26 mouse cellular contexts compared by ENCODE assay signal in genomic region chr17:15776349-15776748, GRCm38 (mm10). TPM values are rescaled to one million over a fixed set of nuclear protein-coding genes. Genes with fewer than 3 reads are reported as not detected.
DNase-seq lines count a peak whose midpoint lies in the region; ATAC-seq lines count a peak whose summit lies in the region.
"Had no signal": no experiment of that assay in that cellular context is flagged by ENCODE, and none has a peak within 500 bp of the region (broad histone marks: within the 10 kb centered on the region; RNA-seq: fewer than 3 reads in every experiment).

No protein-coding gene starts in this region.

- H3K27me3 ChIP-seq in embryonic facial prominence, embryonic 11.5 days (ENCODE audit: control insufficient read depth, insufficient read depth, low read length): no peaks in the 10 kb centered on the region
- no peaks in the 10 kb centered on the region for H3K27me3 ChIP-seq in embryonic facial prominence, embryonic 10.5 days (replicated peaks; ENCODE audit: low read depth, poor library complexity, severe bottlenecking)
- H3K27me3 ChIP-seq in midbrain, embryonic 16.5 days (ENCODE audit: control insufficient read depth, insufficient read depth, low read depth, low read length): no peaks in the 10 kb centered on the region
- H3K27me3 ChIP-seq in midbrain, embryonic 11.5 days (ENCODE audit: control insufficient read depth, insufficient read depth, low read length): no peaks in the 10 kb centered on the region
- no peaks in the 10 kb centered on the region for H3K27me3 ChIP-seq in forebrain, embryonic 12.5 days
- H3K27me3 ChIP-seq: embryonic facial prominence, embryonic 13.5 days; forebrain, embryonic 13.5 days; heart, embryonic 13.5 days had no signal

- H3K9me3 ChIP-seq in embryonic facial prominence, embryonic 11.5 days (replicated peaks; ENCODE audit: control insufficient read depth, low read length): no peaks in the 10 kb centered on the region
- H3K9me3 ChIP-seq in embryonic facial prominence, embryonic 10.5 days: no peaks in the 10 kb centered on the region
- no peaks in the 10 kb centered on the region for H3K9me3 ChIP-seq in midbrain, embryonic 16.5 days (replicated peaks; ENCODE audit: control insufficient read depth, low read length, poor library complexity, severe bottlenecking)
- H3K9me3 ChIP-seq in midbrain, embryonic 11.5 days (ENCODE audit: control insufficient read depth, low read length): no peaks in the 10 kb centered on the region
- no peaks in the 10 kb centered on the region for H3K9me3 ChIP-seq in forebrain, embryonic 12.5 days
- H3K9me3 ChIP-seq: embryonic facial prominence, embryonic 13.5 days; forebrain, embryonic 13.5 days; heart, embryonic 10.5 days; heart, embryonic 13.5 days had no signal

- 82% methylated on average over 5 of the region's 5 CpGs for WGBS in embryonic facial prominence, embryonic 11.5 days
- WGBS in embryonic facial prominence, embryonic 10.5 days: 81% methylated on average over 5 of the region's 5 CpGs
- WGBS in midbrain, embryonic 16.5 days: 78% methylated on average over 5 of the region's 5 CpGs
- WGBS in midbrain, embryonic 11.5 days: 76% methylated on average over 5 of the region's 5 CpGs
- WGBS in forebrain, embryonic 12.5 days: 88% methylated on average over 5 of the region's 5 CpGs

- H3K27ac ChIP-seq in embryonic facial prominence, embryonic 11.5 days (replicated peaks; ENCODE audit: low read depth, low read length): no peak overlapping the region
- H3K27ac ChIP-seq in embryonic facial prominence, embryonic 10.5 days (replicated peaks): no peak overlapping the region
- no peak overlapping the region for H3K27ac ChIP-seq in midbrain, embryonic 16.5 days (ENCODE audit: low read length)
- no peak overlapping the region for H3K27ac ChIP-seq in midbrain, embryonic 11.5 days (ENCODE audit: low read depth, low read length)
- H3K27ac ChIP-seq in forebrain, embryonic 12.5 days: no peak overlapping the region
- H3K27ac ChIP-seq: embryonic facial prominence, embryonic 13.5 days; forebrain, embryonic 13.5 days; heart, adult 2 months; heart, embryonic 10.5 days; heart, embryonic 13.5 days; hindbrain, embryonic 14.5 days; hindbrain, postnatal 0 days had no signal

- H3K36me3 ChIP-seq in embryonic facial prominence, embryonic 11.5 days (replicated peaks; ENCODE audit: control insufficient read depth, insufficient read depth, low read depth, low read length): no peaks in the 10 kb centered on the region
- peaks cover 15% of the 10 kb centered on the region for H3K36me3 ChIP-seq in embryonic facial prominence, embryonic 10.5 days (replicated peaks)
- H3K36me3 ChIP-seq in midbrain, embryonic 16.5 days (ENCODE audit: control insufficient read depth, insufficient read depth, low read length): no peaks in the 10 kb centered on the region
- no peaks in the 10 kb centered on the region for H3K36me3 ChIP-seq in midbrain, embryonic 11.5 days (ENCODE audit: control insufficient read depth, insufficient read depth, low read length)
- H3K36me3 ChIP-seq in forebrain, embryonic 12.5 days (replicated peaks): peaks cover 9% of the 10 kb centered on the region
- H3K36me3 ChIP-seq: embryonic facial prominence, embryonic 13.5 days had no signal

- DNase-seq in embryonic facial prominence, embryonic 11.5 days (ENCODE audit: low spot score): no peak
- DNase-seq in embryonic facial prominence, embryonic 10.5 days (ENCODE audit: low spot score): no peak
- no peak for DNase-seq in midbrain, embryonic 11.5 days (ENCODE audit: low spot score, missing footprints)
- DNase-seq in testis, postnatal 10 days (ENCODE audit: low spot score): peak; percentile 58
- DNase-seq in testis, postnatal 14 days (ENCODE audit: low spot score): no peak
- DNase-seq: adrenal gland, postnatal 10 days; cerebellum, adult 11 months; cerebellum, adult 2 months; gastrocnemius, postnatal 10 days; gastrocnemius, postnatal 36 days; heart, adult 2 months; heart, postnatal 14 days; heart, postnatal 4 days had no signal

- no peaks in the 10 kb centered on the region for H3K4me1 ChIP-seq in embryonic facial prominence, embryonic 11.5 days (ENCODE audit: control insufficient read depth, insufficient read depth, low read length)
- H3K4me1 ChIP-seq in embryonic facial prominence, embryonic 10.5 days: no peaks in the 10 kb centered on the region
- H3K4me1 ChIP-seq in midbrain, embryonic 16.5 days (ENCODE audit: control insufficient read depth, insufficient read depth, low read length): no peaks in the 10 kb centered on the region
- H3K4me1 ChIP-seq in midbrain, embryonic 11.5 days (ENCODE audit: control insufficient read depth, insufficient read depth, low read length): no peaks in the 10 kb centered on the region
- no peaks in the 10 kb centered on the region for H3K4me1 ChIP-seq in forebrain, embryonic 12.5 days
- H3K4me1 ChIP-seq: embryonic facial prominence, embryonic 13.5 days; forebrain, embryonic 13.5 days; heart, embryonic 10.5 days; heart, embryonic 13.5 days had no signal

- H3K4me3 ChIP-seq in embryonic facial prominence, embryonic 11.5 days (ENCODE audit: low read depth, low read length): no peak overlapping the region
- no peak overlapping the region for H3K4me3 ChIP-seq in embryonic facial prominence, embryonic 10.5 days
- H3K4me3 ChIP-seq in midbrain, embryonic 16.5 days (ENCODE audit: low read depth, low read length): no peak overlapping the region
- H3K4me3 ChIP-seq in midbrain, embryonic 11.5 days (ENCODE audit: low read depth, low read length): no peak overlapping the region
- no peak overlapping the region for H3K4me3 ChIP-seq in forebrain, embryonic 12.5 days (replicated peaks)
- H3K4me3 ChIP-seq: embryonic facial prominence, embryonic 13.5 days; erythroblast, embryonic 14.5 days; forebrain, embryonic 13.5 days; heart, adult 2 months; heart, embryonic 10.5 days; heart, embryonic 13.5 days had no signal

- 0 out of 2 replicates have a peak, but pooled peaks have one; percentile 52 for ATAC-seq in embryonic facial prominence, embryonic 11.5 days (replicated peaks; ENCODE audit: insufficient number of reproducible peaks, low FRiP score, low TSS enrichment, low read depth)
- ATAC-seq in midbrain, embryonic 16.5 days: peak; percentile 45; the same call in 1 of the 2 replicates
- no peak for ATAC-seq in midbrain, embryonic 11.5 days (ENCODE audit: low FRiP score)
- no peak for ATAC-seq in forebrain, embryonic 12.5 days (ENCODE audit: low FRiP score)
- ATAC-seq: activated CD4-positive, CD25-positive, alpha-beta regulatory T cell, adult 4 months; CD4-positive, CD25-positive, alpha-beta regulatory T cell, adult 4 months; forebrain, embryonic 13.5 days; forebrain, embryonic 16.5 days; hindbrain, postnatal 0 days; inflammation-experienced regulatory T-cells, adult 6 months had no signal

- no peak overlapping the region for H3K4me2 ChIP-seq in embryonic facial prominence, embryonic 11.5 days (ENCODE audit: low read depth, low read length)
- H3K4me2 ChIP-seq in midbrain, embryonic 16.5 days (ENCODE audit: low read length): no peak overlapping the region
- no peak overlapping the region for H3K4me2 ChIP-seq in midbrain, embryonic 11.5 days
- no peak overlapping the region for H3K4me2 ChIP-seq in forebrain, embryonic 12.5 days
- H3K4me2 ChIP-seq: embryonic facial prominence, embryonic 13.5 days; forebrain, embryonic 13.5 days; heart, embryonic 13.5 days; hindbrain, embryonic 14.5 days had no signal

- H3K9ac ChIP-seq in embryonic facial prominence, embryonic 11.5 days (replicated peaks; ENCODE audit: low read length): no peak overlapping the region
- no peak overlapping the region for H3K9ac ChIP-seq in midbrain, embryonic 16.5 days (ENCODE audit: low read depth, low read length)
- no peak overlapping the region for H3K9ac ChIP-seq in midbrain, embryonic 11.5 days (ENCODE audit: low read length)
- H3K9ac ChIP-seq in forebrain, embryonic 12.5 days: no peak overlapping the region
- H3K9ac ChIP-seq: embryonic facial prominence, embryonic 13.5 days; forebrain, embryonic 13.5 days; heart, embryonic 13.5 days; hindbrain, embryonic 14.5 days had no signal

RNA-seq across cellular contexts. Expression of gene Rgmb, which starts 54.5 kb away (rescaled TPM):
- 26.0 and 28.9 TPM in 2 replicates for polyA plus RNA-seq in embryonic facial prominence, embryonic 11.5 days (2014; fragmentation: Nextera tagmentation; extraction: Ambion mirVana)
- polyA plus RNA-seq in embryonic facial prominence, embryonic 10.5 days (2016; fragmentation: Nextera tagmentation; extraction: Ambion mirVana): 17.3 and 18.1 TPM in 2 replicates
- polyA plus RNA-seq in midbrain, embryonic 16.5 days (2015; fragmentation: Nextera tagmentation; extraction: Ambion mirVana): 56.8 and 57.1 TPM in 2 replicates
- 72.6 and 73.0 TPM in 2 replicates for polyA plus RNA-seq in midbrain, embryonic 11.5 days (2014; fragmentation: Nextera tagmentation; extraction: Ambion mirVana)
- polyA plus RNA-seq in forebrain, embryonic 12.5 days (2016; fragmentation: Nextera tagmentation; extraction: Ambion mirVana): 65.1 and 70.8 TPM in 2 replicates
- polyA plus RNA-seq: erythroblast, embryonic 14.5 days had no signal

Comparison
In these comparisons a context has a peak if more than half of its experiments do, and no peak if none do; other contexts are left out.
1. ATAC-seq: peak in embryonic facial prominence, embryonic 11.5 days (single experiment) and midbrain, embryonic 16.5 days (single experiment); none in midbrain, embryonic 11.5 days (single experiment) and forebrain, embryonic 12.5 days (single experiment).